Mouse (Mus musculus) liver, postnatal 0 days (tissue): ENCODE measurements around the gene Ica1. TPM values are rescaled to one million over a fixed set of nuclear protein-coding genes. Genes with fewer than 3 reads are reported as not detected.

Experiments used
- ATAC-seq: fragments of 200-750 bp; cut with Nextera tagmentation; 2 replicates; pipeline ENCODE4 v1.8.0; 2017; ENCODE audit warnings: mild to moderate bottlenecking, moderate library complexity
- DNase-seq: peaks from one replicate; pipeline ENCODE4 v3.0.0-alpha.2; 2016
- H3K27ac ChIP-seq: fragments of 300-500 bp; sonication (generic); 2 replicates; pipeline ENCODE4 v1.5.1; 2014; ENCODE audit warnings: antibody characterized with exemption, moderate library complexity, mild to moderate bottlenecking, low read depth
- H3K27me3 ChIP-seq: fragments of 300-500 bp; sonication (generic); 2 replicates; pipeline ENCODE4 v1.6.1; 2014; ENCODE audit warnings: low read length, control low read depth, mixed read lengths; ENCODE audit not compliant: insufficient read depth
- H3K36me3 ChIP-seq: fragments of 300-500 bp; sonication (generic); replicated peaks from 2 replicates; pipeline ENCODE4 v1.6.1; 2014; ENCODE audit warnings: mild to moderate bottlenecking, control low read depth, low read length, moderate library complexity, mixed read lengths; ENCODE audit not compliant: insufficient read depth
- H3K4me1 ChIP-seq: fragments of 300-500 bp; sonication (generic); 2 replicates; pipeline ENCODE4 v1.6.1; 2014; ENCODE audit warnings: antibody characterized with exemption, mild to moderate bottlenecking, control low read depth; ENCODE audit not compliant: insufficient read depth
- H3K4me2 ChIP-seq: fragments of 300-500 bp; sonication (generic); 2 replicates; pipeline ENCODE4 v1.6.1; 2014; ENCODE audit warnings: low read depth, mild to moderate bottlenecking, low read length, moderate library complexity, mixed read lengths
- H3K4me3 ChIP-seq: fragments of 300-500 bp; sonication (generic); 2 replicates; pipeline ENCODE4 v1.5.1; 2014; ENCODE audit warnings: low read depth, low read length
- H3K9ac ChIP-seq: fragments of 300-500 bp; sonication (generic); replicated peaks from 2 replicates; pipeline ENCODE4 v1.6.1; 2014; ENCODE audit warnings: mild to moderate bottlenecking, moderate library complexity
- H3K9me3 ChIP-seq: fragments of 300-500 bp; sonication (generic); 2 replicates; pipeline ENCODE4 v1.6.1; 2016; ENCODE audit warnings: mild to moderate bottlenecking, control low read depth, low read length, mixed read lengths
- CTCF ChIP-seq: sonication (generic); IDR thresholded peaks from 2 replicates; pipeline ENCODE4 v1.5.1; 2016; ENCODE audit warnings: antibody characterized with exemption, low read depth
- EP300 ChIP-seq: IDR thresholded peaks from 2 replicates; pipeline ENCODE4 v1.6.1; 2016; ENCODE audit warnings: antibody characterized with exemption, low read depth, mild to moderate bottlenecking
- WGBS: fragments of 180-500 bp; shearing (Covaris S2); extraction: QIAGEN DNeasy Blood & Tissue Kit; methylation state at CpG from one replicate; pipeline ENCODE4 v1.1.7; 2014; ENCODE audit not compliant: insufficient replicate concordance; 5-methylcytosine and 5-hydroxymethylcytosine counted together
- polyA plus RNA-seq: library from polyadenylated mRNA; unstranded; fragments of >200 nt; fragmentation: Nextera tagmentation; extraction: Ambion mirVana; gene quantifications from 2 replicates; pipeline ENCODE4 v1.2.1, GENCODE M21; 2015

Ica1 gene
- polyA plus RNA-seq, 1 experiment from 2014 or later, result 6.9 TPM

DNA sequence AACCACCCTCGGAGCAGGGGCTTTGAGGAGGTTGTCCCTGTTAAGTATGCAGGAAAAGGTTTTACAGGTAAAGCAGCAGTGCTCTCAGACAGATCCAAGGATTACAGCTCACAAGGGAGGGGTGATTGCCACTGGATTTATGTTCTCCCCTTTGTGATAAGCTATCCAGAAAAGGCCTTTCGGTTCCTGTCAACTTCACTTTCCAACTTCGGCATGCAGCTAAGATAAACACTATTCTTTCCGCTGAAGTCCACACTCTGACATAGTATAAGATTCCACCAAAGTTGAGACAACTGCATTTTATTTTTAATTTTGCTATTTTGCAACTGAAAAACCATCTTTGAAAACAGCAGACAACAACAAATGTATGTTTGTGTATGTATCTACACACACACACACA is 119.9 kb downstream of the Ica1 start:
- Histone ChIP-seq H3K36me3 (0 out of 2 replicates have a peak, but pooled peaks cover 3% of the 10 kb centered on the region), H3K9ac (no peak overlapping the region), H3K4me2 (no peak overlapping the region), H3K27ac (no peak overlapping the region), H3K4me3 (no peak overlapping the region), H3K4me1 (no peaks in the 10 kb centered on the region), H3K27me3 (no peaks in the 10 kb centered on the region), H3K9me3 (no peaks in the 10 kb centered on the region)
- DNase-seq, result no peak
- TF ChIP-seq CTCF, result no peak
- no peak for TF ChIP-seq EP300
- ATAC-seq, result no peak
- WGBS, result 72% methylated on average over 4 of the region's 4 CpGs

DNA sequence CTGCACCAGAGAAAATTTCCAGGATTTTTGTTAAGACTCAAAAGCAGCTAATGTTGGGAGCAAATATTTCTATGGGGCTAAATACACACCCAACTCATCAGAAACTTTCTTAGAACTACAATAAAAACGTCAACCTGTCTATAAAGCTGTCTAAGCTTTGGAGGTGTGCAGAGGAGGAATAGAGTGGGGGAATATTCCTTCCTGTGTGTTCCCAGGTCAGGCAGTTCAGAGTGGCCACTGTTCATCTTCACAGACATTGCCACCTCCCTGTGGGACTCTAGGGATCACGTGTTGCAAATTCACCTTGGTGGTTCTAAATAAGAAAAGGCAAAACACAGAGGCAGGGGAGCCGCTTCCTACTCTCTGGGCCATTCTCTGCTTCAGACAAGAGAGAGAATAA is 120.8 kb downstream of the Ica1 start:
- Histone ChIP-seq H3K4me3 (no peak overlapping the region), H3K9me3 (no peaks in the 10 kb centered on the region), H3K27ac (no peak overlapping the region), H3K4me1 (no peaks in the 10 kb centered on the region), H3K9ac (no peak overlapping the region), H3K4me2 (no peak overlapping the region), H3K36me3 (0 out of 2 replicates have a peak, but pooled peaks cover 3% of the 10 kb centered on the region), H3K27me3 (no peaks in the 10 kb centered on the region)
- ATAC-seq, result no peak
- TF ChIP-seq CTCF (no peak), EP300 (no peak)
- 70% methylated on average over 3 of the region's 3 CpGs for WGBS
- DNase-seq, result no peak

DNA sequence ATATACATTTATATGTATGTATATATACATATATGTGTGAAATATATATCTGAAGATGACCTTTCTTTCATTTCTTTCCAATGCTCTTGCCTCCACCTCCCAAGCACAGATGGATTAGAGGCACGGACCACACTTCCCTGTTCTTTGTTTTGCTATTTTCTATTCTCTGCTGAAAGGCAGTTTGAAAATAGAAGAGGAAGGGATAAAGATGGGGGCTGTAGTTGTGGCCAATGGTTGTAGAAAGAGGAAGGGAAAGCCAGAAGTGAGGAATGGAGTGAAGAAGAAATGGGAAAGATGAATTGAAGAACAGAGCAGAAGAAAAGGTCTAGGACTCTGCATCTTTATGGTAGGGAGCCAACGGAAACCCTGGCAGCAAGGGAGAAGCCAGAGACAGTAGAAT is 122.8 kb downstream of the Ica1 start:
- TF ChIP-seq CTCF (no peak), EP300 (no peak)
- no peak for ATAC-seq
- DNase-seq, result no peak
- Histone ChIP-seq H3K9ac (no peak overlapping the region), H3K9me3 (no peaks in the 10 kb centered on the region), H3K4me1 (no peaks in the 10 kb centered on the region), H3K36me3 (no peaks in the 10 kb centered on the region), H3K4me3 (no peak overlapping the region), H3K27me3 (no peaks in the 10 kb centered on the region), H3K27ac (no peak overlapping the region), H3K4me2 (no peak overlapping the region)
- 75% methylated on average over 2 of the region's 2 CpGs for WGBS

DNA sequence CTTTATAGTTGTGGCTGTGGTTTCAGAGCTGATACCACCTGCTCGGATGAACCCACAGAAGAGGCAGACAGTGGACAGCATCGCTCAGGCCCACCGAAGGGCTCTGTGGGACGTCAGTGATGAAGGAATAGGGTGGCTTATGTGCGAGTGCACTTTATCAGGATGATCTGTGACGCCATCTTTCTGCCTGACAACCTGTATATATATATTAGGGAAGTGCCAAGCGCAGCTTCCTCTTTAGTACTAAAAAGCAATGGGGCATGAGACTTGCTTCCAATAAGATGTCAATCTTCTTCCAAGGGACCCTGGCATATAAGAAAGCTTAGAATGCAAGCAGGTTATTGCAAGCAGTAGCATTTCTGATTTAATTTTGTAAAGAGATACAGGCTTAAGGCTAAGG is 127.9 kb downstream of the Ica1 start:
- 77% methylated on average over 7 of the region's 7 CpGs for WGBS
- no peaks in the 10 kb centered on the region for H3K4me1 ChIP-seq
- no peaks in the 10 kb centered on the region for H3K36me3 ChIP-seq
- DNase-seq (no peak), ATAC-seq (no peak)
- no peaks in the 10 kb centered on the region for H3K27me3 ChIP-seq
- no peak for TF ChIP-seq CTCF
- TF ChIP-seq EP300, result no peak
- H3K27ac ChIP-seq, result no peak overlapping the region
- no peak overlapping the region for H3K4me2 ChIP-seq
- H3K4me3 ChIP-seq, result no peak overlapping the region
- no peaks in the 10 kb centered on the region for H3K9me3 ChIP-seq
- no peak overlapping the region for H3K9ac ChIP-seq

DNA sequence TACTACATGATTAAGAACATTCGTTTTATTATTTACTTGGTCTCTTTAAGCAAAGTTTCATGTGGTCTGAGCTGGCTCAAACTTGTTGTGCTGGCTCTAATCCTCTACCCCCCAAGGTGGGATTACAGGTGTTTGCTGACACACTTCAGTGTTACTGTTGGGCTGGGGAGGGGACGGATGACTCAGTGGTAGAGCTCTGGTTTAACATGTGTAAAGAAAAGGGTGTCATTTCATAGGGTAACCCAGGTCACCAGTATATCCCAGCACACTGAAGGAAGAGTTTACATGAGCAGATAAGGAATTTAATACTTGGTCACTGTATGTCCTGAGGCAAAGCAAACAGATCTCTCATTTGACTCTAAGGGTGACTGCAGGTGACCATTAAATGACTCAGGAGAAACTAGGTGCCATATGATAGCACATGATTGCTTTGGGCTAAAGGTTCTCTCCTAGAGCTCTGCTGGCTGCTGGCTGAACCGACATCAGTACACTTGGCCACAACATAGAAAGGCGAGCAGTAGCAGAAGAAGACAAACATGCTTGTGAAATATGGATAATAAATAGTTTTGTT is 128.9 kb downstream of the Ica1 start:
- 66% methylated on average over 4 of the region's 4 CpGs for WGBS
- DNase-seq (no peak), ATAC-seq (no peak)
- no peaks in the 10 kb centered on the region for H3K4me1 ChIP-seq
- H3K9me3 ChIP-seq, result no peaks in the 10 kb centered on the region
- no peak overlapping the region for H3K9ac ChIP-seq
- H3K27me3 ChIP-seq, result no peaks in the 10 kb centered on the region
- H3K36me3 ChIP-seq, result no peaks in the 10 kb centered on the region
- H3K4me3 ChIP-seq, result no peak overlapping the region
- H3K4me2 ChIP-seq, result no peak overlapping the region
- H3K27ac ChIP-seq, result no peak overlapping the region
- TF ChIP-seq EP300 (no peak), CTCF (no peak)

DNA sequence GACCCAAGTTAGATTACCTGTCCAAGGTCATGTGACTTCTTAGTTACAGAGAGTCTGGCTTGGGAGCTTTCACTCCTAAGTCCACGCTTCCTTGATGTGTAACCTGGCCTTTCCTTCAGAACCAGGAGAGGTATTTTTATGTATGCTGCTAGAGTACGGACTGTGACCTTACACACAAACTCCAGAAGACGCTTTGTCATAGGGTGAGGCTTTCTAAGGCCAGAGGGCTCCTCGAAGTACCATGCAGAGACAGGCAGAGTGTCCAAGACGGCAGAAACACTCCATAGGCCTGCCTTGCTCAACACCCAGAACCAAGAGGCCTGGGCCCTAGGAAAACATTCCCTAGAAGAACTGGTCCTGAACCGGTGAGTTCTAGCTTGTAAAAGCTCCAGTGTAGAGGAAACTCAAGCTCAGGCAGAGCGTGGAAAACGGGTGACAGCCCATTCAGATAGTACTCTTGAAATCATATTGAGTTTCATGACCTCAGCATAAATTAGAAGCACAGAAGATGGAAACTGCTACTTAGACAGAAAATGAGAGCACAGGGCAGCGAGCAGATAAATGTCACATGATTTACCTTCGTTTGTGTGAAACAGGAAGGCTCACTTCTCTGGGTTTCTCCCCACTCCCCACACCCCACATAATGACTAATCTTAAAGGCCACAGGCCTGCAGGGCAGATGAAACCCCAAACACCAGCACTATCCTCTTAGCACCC is 129.9 kb downstream of the Ica1 start:
- no peaks in the 10 kb centered on the region for H3K27me3 ChIP-seq
- no peaks in the 10 kb centered on the region for H3K4me1 ChIP-seq
- H3K36me3 ChIP-seq, result no peaks in the 10 kb centered on the region
- H3K9ac ChIP-seq, result no peak overlapping the region
- no peak for DNase-seq
- WGBS, result 67% methylated on average over 10 of the region's 10 CpGs
- TF ChIP-seq EP300 (no peak), CTCF (no peak)
- no peak overlapping the region for H3K4me2 ChIP-seq
- H3K27ac ChIP-seq, result no peak overlapping the region
- H3K9me3 ChIP-seq, result no peaks in the 10 kb centered on the region
- ATAC-seq, result no peak
- H3K4me3 ChIP-seq, result no peak overlapping the region
